Mouse (Mus musculus) B cell, adult (primary cell): ENCODE results near the gene Olfr1366. TPM values are rescaled to one million over a fixed set of nuclear protein-coding genes. Genes with fewer than 3 reads are reported as not detected.

Experiments
- total RNA-seq: library from RNA; stranded (reverse); gene quantifications from 4 replicates; pipeline ENCODE4 v1.2.4, GENCODE M21; 2023; ENCODE audit not compliant: inconsistent age

Olfr1366 gene
- total RNA-seq, result not detected in 4 replicates

DNA sequence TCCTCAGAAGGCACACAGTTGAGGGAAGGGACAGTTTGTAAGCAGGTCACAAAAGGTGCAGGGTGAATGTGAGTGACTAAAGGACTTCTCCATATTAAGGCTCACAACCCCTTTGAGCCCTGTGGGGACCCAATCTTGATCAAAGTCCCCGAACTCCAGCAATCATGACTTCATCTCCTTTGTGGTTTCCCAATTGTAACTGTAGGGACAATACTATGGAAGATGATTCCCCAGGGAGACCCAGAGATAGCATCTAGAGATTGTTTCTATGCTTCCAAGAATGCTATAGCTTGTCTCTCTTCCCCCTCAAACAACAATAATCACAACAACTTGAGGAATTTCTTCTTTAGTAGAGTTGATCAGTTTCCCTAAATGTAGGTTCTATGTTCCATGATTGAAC is at the start of gene Olfr1366:
Gene Olfr1366 (minus strand): TSS at position 101 of the 400 bp plus-strand sequence.

DNA sequence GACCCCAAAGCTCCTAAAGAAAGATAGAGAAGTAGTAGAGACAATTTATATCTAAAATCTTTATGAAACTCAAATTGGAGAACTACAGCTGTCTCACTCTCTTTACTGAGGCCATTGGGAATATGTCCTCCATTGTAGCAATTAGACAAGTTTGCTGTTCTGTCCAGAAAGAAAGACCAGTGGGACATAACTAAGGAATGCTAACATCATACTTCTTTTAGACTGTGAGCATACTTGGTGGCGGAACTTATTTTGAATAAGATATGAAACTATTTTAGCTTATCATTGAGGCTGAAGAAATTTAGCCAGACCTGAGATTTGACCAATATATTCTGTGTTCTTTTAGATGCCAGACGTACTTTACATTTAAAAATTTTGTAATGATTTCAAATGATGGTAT is 39.1 kb upstream of the Olfr1366 start, which contains the start of gene Olfr1364:
Gene Olfr1364 (minus strand): TSS at position 101 of the 400 bp plus-strand sequence.

GRCm38 (mm10) chr13:21559793-21560192 is 17.2 kb upstream of the Olfr1366 start, which contains the start of gene Olfr1535:
TSS of gene Olfr1535 (minus strand) at chr13:21559893.

DNA sequence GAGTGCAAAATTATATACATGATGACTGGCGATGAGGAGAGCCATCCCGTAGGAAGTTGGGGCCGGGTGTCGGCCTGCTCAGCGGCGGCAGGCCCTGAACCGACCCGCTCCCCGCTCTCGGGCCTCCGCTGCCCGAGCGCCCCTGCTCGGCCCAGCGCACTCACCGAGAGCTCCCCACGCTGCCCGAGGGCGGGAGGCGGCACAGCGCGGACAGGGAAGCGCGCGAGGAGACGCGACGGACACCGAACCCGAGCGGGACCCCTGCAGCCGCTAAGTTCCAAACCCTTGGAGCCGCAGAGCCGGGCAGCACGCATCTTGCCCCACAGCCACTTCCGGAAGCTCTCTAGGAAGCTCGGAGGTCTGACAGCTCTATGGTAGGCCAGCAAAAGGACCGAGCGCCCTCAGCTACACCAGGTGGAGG is 11.8 kb downstream of the Olfr1366 start, which contains the start of gene Zkscan8:
Gene Zkscan8 (minus strand): TSS at position 340 of the 421 bp plus-strand sequence.

DNA sequence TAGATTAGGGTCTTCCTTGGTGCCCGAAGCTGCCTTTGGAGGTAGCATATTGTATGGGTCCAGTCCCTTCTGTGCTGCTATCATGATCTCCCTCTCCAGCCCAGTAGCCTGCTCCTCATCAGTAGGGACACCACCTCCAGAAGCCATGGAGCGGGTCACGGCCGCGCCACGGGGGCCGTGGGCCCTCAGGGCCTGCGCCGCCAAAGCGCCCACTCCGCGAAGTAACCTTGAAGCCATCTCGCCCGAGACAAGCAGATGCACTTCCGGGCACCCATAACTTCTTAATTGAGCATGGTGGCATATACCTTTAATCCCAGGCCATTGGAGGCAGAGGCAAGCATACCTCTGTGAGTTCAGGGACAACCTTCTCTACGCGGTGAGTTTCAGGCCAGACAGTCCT is 41.4 kb downstream of the Olfr1366 start, which contains the start of gene Gm11273:
Gene Gm11273 (minus strand): TSS at position 237 of the 400 bp plus-strand sequence.

DNA sequence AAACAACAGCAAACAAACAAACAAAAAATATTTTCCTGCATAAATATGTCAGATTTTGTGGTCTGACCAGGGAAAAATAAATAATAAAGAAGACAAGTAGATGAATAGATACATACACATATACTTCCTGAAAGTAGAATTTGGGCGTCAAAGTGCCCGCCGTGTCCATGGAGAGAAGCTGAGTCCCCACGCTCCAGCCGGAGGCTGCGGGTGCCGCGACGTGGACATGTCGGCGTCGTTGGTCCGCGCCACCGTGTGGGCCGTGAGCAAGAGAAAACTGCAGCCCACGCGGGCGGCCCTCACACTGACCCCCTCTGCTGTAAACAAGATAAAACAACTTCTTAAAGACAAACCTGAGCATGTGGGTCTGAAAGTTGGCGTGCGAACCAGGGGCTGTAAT is 47.5 kb downstream of the Olfr1366 start, which contains the start of gene AK157302:
Gene AK157302 (plus strand): TSS at position 144 of the 400 bp plus-strand sequence.

Other genes starting within 250 kb of the Olfr1366 start
- not detected in 4 replicates for gene Gpx6, start 230.7 kb downstream of the Olfr1366 start, total RNA-seq
- not detected in 4 replicates for gene Olfr1367, start 195.9 kb downstream of the Olfr1366 start, total RNA-seq
- gene Zscan12, start 180.0 kb downstream of the Olfr1366 start, total RNA-seq, result 1.7 to 2.2 TPM (median 1.8 TPM) in 4 replicates
- gene Zkscan3, start 140.1 kb downstream of the Olfr1366 start, total RNA-seq, result 53.7 to 61.2 TPM (median 58.4 TPM) in 4 replicates
- 0.19 to 0.39 TPM (median 0.24 TPM) in 3 of 4 replicates, not detected in the other for gene Pgbd1, start 101.8 kb downstream of the Olfr1366 start, total RNA-seq
- 36.7 to 39.7 TPM (median 37.9 TPM) in 4 replicates for gene Zscan26, start 89.1 kb downstream of the Olfr1366 start, total RNA-seq
- not detected in 4 replicates for gene Nkapl, start 74.3 kb downstream of the Olfr1366 start, total RNA-seq
- gene Zkscan4, start 63.9 kb downstream of the Olfr1366 start, total RNA-seq, result not detected in 4 replicates
- gene Gm10065, start 63.4 kb downstream of the Olfr1366 start, total RNA-seq, result not detected in 4 replicates
- 3.9 to 5.8 TPM (median 5.4 TPM) in 4 replicates for gene AK157302, start 47.6 kb downstream of the Olfr1366 start, total RNA-seq
- 17.1 to 23.9 TPM (median 22.6 TPM) in 4 replicates for gene Gm11273, start 41.4 kb downstream of the Olfr1366 start, total RNA-seq
- gene Zkscan8, start 11.7 kb downstream of the Olfr1366 start, total RNA-seq, result 11.4 to 14.0 TPM (median 12.5 TPM) in 4 replicates
- not detected in 4 replicates for gene Olfr1535, start 17.1 kb upstream of the Olfr1366 start, total RNA-seq
- gene Olfr1364, start 39.0 kb upstream of the Olfr1366 start, total RNA-seq, result not detected in 4 replicates
- not detected in 4 replicates for gene Olfr1362, start 71.2 kb upstream of the Olfr1366 start, total RNA-seq
- gene Olfr11, start 99.7 kb upstream of the Olfr1366 start, total RNA-seq, result not detected in 4 replicates
- gene Olfr1361, start 120.6 kb upstream of the Olfr1366 start, total RNA-seq, result not detected in 4 replicates
- not detected in 4 replicates for gene Olfr1360, start 134.6 kb upstream of the Olfr1366 start, total RNA-seq
- gene Olfr1359, start 155.3 kb upstream of the Olfr1366 start, total RNA-seq, result not detected in 4 replicates
- gene Hist1h2bl, start 173.3 kb upstream of the Olfr1366 start, total RNA-seq, result 101 to 134 TPM (median 110 TPM) in 4 replicates
- gene Hist1h2ai, start 173.6 kb upstream of the Olfr1366 start, total RNA-seq, result 57.4 to 111 TPM (median 95.3 TPM) in 4 replicates
- gene Hist1h3h, start 174.9 kb upstream of the Olfr1366 start, total RNA-seq, result 119 to 230 TPM (median 147 TPM) in 4 replicates
- 10.5 to 15.1 TPM (median 12.2 TPM) in 4 replicates for gene Hist1h2bm, start 179.2 kb upstream of the Olfr1366 start, total RNA-seq
- gene Hist1h4j, start 192.3 kb upstream of the Olfr1366 start, total RNA-seq, result 11.8 to 18.5 TPM (median 15.7 TPM) in 4 replicates
- 345 to 580 TPM (median 393 TPM) in 4 replicates for gene Hist1h4k, start 207.7 kb upstream of the Olfr1366 start, total RNA-seq
- 43.9 to 61.4 TPM (median 49.5 TPM) in 4 replicates for gene Hist1h2ak, start 211.0 kb upstream of the Olfr1366 start, total RNA-seq
- gene Hist1h2bn, start 211.3 kb upstream of the Olfr1366 start, total RNA-seq, result 79.2 to 91.1 TPM (median 87.7 TPM) in 4 replicates
- 64.3 to 100 TPM (median 75.1 TPM) in 4 replicates for gene Hist1h1b, start 237.8 kb upstream of the Olfr1366 start, total RNA-seq
- 159 to 245 TPM (median 224 TPM) in 4 replicates for gene Hist1h3i, start 240.6 kb upstream of the Olfr1366 start, total RNA-seq
- 26.3 to 53.4 TPM (median 30.7 TPM) in 4 replicates for gene Hist1h2an, start 244.4 kb upstream of the Olfr1366 start, total RNA-seq
- 38.6 to 53.7 TPM (median 48.7 TPM) in 4 replicates for gene Hist1h2bp, start 244.7 kb upstream of the Olfr1366 start, total RNA-seq